Mouse (Mus musculus) olfactory bulb, adult 2 months (tissue): Measurements from ENCODE around the gene Copa. TPM values are rescaled to one million over a fixed set of nuclear protein-coding genes. Genes with fewer than 3 reads are reported as not detected.

Source experiments
- H3K27ac ChIP-seq: fragments of 200-500 bp; 2 replicates; pipeline ENCODE4 v1.5.1; 2012; ENCODE audit warnings: low read depth, low read length; ENCODE audit not compliant: insufficient read depth
- H3K4me1 ChIP-seq: fragments of 200-500 bp; 2 replicates; pipeline ENCODE4 v1.6.1; 2012; ENCODE audit warnings: low read length; ENCODE audit not compliant: control insufficient read depth, insufficient read depth
- H3K4me3 ChIP-seq: fragments of 200-500 bp; 2 replicates; pipeline ENCODE4 v1.5.1; 2012; ENCODE audit warnings: mild to moderate bottlenecking, low read depth, low read length, moderate library complexity; ENCODE audit not compliant: insufficient read depth
- CTCF ChIP-seq: fragments of 200-500 bp; IDR thresholded peaks from 2 replicates; pipeline ENCODE4 v1.5.1; 2012; ENCODE audit warnings: low read depth, mild to moderate bottlenecking, low read length, moderate library complexity; ENCODE audit not compliant: insufficient read depth
- POLR2A ChIP-seq: fragments of 200-500 bp; IDR thresholded peaks from 2 replicates; pipeline ENCODE4 v1.6.1; 2012; ENCODE audit warnings: mild to moderate bottlenecking, low read depth, low read length, moderate library complexity; ENCODE audit not compliant: insufficient read depth
- WGBS: fragments of 180-500 bp; shearing (Covaris S2); methylation state at CpG from one replicate; pipeline ENCODE4 v1.1.7; 2018; 5-methylcytosine and 5-hydroxymethylcytosine counted together
- polyA plus RNA-seq: library from polyadenylated mRNA; stranded (reverse); fragments of >200 nt; gene quantifications from 2 replicates; pipeline ENCODE4 v1.2.4, GENCODE M21; 2012; ENCODE audit warnings: low replicate concordance; ENCODE audit not compliant: missing spikeins, insufficient read depth, insufficient read length

Copa gene
- polyA plus RNA-seq, 1 experiment, result 120 TPM

DNA sequence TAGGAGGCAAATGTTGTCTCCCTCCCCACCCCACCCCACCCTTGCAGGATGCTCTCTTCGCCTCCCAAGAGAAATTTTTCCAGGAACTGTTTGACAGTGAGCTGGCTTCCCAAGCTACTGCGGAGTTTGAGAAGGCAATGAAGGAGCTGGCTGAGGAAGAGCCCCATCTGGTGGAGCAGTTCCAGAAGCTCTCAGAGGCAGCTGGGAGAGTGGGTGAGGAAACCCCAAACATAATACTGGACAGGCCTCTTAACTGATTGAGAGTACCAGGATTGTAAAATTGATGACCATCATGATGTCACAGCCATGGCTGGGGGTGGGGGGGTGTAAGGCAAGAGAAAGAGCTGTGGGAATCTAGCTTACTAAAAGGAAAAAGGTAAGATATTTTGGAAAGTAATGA is 46.8 kb downstream of the Copa start:
- 26% methylated on average over 2 of the region's 2 CpGs for WGBS
- Histone ChIP-seq H3K4me1 (peaks cover 7% of the 10 kb centered on the region), H3K27ac (no peak overlapping the region), H3K4me3 (no peak overlapping the region)
- TF ChIP-seq POLR2A, result no peak
- no peak for TF ChIP-seq CTCF

DNA sequence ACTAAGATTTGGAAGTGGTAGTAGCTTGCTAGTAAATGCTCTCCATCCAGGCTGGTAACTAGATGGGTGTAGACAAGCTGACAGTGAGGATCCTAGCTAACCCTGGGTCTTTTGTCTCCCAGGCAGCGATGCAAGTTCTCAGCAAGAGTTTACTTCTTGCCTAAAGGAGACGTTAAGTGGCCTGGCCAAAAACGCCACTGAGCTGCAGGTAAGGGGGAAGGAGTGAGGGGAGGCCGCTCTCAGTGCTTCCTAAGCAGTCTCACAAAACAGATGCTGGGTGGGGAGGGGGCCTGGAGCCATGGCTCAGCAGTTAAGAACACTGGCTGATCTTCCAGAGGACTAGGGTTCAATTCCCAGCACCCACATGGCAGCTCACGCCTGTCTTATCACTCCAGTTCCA is 47.5 kb downstream of the Copa start:
- 93% methylated on average over 5 of the region's 5 CpGs for WGBS
- H3K4me1 ChIP-seq, result peaks cover 7% of the 10 kb centered on the region
- TF ChIP-seq CTCF (no peak), POLR2A (no peak)
- no peak overlapping the region for H3K27ac ChIP-seq
- H3K4me3 ChIP-seq, result no peak overlapping the region

DNA sequence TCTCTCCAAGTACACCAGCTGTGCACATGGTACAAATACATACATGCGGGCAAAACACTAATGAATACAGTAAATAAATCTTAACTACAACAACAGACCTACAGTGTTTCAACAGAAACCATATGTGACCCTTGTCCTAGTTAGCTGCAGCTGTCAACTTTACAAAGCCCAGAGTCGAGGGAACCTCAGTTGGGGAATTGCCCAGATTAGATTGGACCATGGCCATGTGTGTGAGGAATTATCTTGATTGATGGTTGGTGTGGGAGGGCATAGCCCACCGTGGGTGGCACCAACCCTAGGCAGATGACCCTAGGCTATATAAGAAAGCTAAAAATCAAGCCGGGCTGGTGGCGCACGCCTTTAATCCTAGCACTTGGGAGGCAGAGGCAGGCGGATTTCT is 50.0 kb downstream of the Copa start:
- 74% methylated on average over 7 of the region's 7 CpGs for WGBS
- Histone ChIP-seq H3K4me1 (peaks cover 7% of the 10 kb centered on the region), H3K4me3 (no peak overlapping the region), H3K27ac (no peak overlapping the region)
- TF ChIP-seq POLR2A (no peak), CTCF (no peak)

DNA sequence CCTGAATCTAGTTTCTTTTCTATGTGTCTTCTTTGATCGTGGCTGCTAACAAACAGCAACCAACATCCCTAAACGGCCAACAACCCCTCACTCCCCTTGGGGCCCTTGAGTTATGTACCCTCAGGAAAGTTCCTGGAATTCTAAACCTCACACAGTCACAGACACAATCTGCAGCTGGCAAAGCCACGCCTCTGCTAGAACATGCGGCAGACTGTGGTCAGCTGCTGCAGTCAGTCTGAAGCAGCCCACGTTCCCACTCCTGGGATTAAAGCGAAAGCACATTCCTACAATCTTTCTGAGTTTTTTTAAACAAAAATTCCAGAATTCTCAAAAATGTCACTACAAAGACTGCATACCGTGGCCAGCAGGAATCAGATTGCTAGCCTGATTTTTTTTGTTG is 51.2 kb downstream of the Copa start:
- peaks cover 1% of the 10 kb centered on the region; the same call in 1 of the 2 replicates for H3K4me1 ChIP-seq
- 86% methylated on average over 7 of the region's 7 CpGs for WGBS
- H3K4me3 ChIP-seq, result no peak overlapping the region
- TF ChIP-seq CTCF (no peak), POLR2A (no peak)
- H3K27ac ChIP-seq, result no peak overlapping the region

DNA sequence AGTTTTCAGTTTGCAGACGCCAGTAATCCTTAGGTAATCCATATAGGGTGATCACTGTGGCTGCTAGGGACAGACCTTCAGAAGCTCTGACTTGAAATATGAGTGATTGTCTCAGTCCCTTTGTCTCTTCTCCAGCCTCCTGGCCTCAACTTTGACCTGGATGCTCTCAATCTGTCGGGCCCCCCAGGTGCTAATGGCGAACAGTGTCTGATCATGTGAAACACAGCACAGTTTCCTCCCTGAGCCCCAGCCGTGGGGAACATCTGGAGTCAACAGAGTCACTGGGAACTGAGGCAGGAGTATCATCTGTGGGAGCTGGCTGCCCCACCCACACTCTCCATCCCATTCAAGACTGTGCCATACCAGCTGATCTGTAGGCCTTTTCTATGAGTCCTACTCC is 51.7 kb downstream of the Copa start:
- H3K4me3 ChIP-seq, result no peak overlapping the region
- H3K27ac ChIP-seq, result no peak overlapping the region
- WGBS, result 88% methylated on average over 4 of the region's 4 CpGs
- H3K4me1 ChIP-seq, result no peaks in the 10 kb centered on the region
- TF ChIP-seq POLR2A, result no peak
- TF ChIP-seq CTCF, result no peak

DNA sequence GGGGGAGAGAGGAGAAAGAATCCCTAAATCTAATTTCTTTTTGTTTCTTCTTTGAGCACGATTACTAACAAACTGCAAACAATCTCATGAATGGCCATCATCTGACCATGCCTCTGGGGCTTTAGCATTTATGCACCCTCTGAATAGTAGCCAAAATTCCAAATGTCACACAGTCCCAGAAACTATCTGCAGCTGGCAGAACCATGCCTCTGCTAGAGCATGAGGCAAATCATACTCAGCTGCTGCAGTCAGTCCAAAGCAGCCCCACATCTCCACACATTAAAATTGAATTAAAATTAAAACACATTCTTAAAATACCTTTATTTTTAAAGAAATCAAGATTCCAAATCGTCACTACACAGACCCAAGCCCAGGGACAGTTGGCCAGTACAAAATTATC is 57.8 kb downstream of the Copa start:
- Histone ChIP-seq H3K4me1 (no peaks in the 10 kb centered on the region), H3K27ac (no peak overlapping the region), H3K4me3 (no peak overlapping the region)
- TF ChIP-seq CTCF, result no peak
- TF ChIP-seq POLR2A, result no peak
- WGBS, result 64% methylated on average over 2 of the region's 2 CpGs

DNA sequence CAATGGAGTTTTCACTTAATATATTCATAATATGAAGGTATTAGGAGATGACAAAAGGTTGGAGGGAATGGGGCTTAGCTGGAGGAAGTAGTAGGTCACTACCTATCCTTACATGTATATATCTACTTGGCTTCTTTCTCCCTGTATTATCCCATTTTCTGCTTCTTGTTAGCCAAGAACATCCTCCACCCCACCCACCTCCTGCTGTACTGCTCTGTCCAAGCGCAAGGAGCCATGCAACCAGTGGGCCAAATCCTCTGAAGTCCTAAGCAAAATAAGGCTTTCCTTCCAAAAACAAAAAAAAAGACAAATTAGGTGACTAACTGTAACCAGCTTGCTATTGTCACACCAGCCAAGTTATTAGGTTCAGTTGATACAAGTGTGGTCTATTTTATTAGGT is 58.5 kb downstream of the Copa start:
- Histone ChIP-seq H3K4me3 (no peak overlapping the region), H3K4me1 (peaks cover 3% of the 10 kb centered on the region; the same call in 1 of the 2 replicates), H3K27ac (no peak overlapping the region)
- TF ChIP-seq POLR2A, result no peak
- 84% methylated on average over 1 of the region's 1 CpGs for WGBS

DNA sequence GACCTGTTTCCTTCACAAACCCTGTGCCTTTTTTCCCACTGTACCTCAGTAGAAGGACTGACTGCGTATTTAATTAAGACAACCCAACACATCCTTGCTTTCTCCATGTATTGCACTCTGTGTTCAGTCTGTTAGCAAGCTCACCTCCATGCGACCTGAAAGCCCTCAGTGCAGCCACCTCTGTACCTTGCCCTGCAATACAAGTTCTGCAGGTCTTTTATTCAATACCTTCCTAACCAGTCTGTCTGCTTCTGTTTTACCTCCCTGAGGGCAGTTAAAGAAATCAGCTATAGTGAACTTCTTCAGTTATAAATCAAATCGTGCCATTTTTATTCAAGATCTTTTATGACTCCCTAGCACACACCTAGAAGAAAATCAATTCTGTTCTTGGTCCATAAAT is 59.2 kb downstream of the Copa start:
- no peak overlapping the region for H3K27ac ChIP-seq
- H3K4me3 ChIP-seq, result no peak overlapping the region
- peaks cover 3% of the 10 kb centered on the region; the same call in 1 of the 2 replicates for H3K4me1 ChIP-seq
- no peak for TF ChIP-seq CTCF
- 86% methylated on average over 3 of the region's 3 CpGs for WGBS

DNA sequence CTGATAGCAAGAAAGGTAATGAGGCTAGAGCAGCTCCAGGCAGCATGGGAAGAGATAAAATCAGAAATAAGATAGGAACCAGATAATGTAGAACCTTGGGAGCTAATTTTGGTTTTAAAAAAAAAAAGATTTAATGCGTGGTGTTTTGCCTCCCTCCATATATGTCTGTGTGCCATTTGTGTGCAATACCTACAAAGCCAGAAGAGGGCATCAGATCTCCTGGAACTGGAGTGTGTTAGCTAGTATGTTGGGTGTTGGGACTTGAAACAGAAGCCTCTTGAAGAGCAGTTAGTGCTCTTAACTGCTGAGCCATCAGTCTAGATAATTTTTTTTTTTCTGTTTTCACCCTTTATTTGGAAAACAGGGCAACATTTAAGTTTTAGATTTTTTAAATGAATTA is 61.2 kb downstream of the Copa start:
- 5% methylated on average over 1 of the region's 1 CpGs for WGBS
- Histone ChIP-seq H3K4me1 (peaks cover 3% of the 10 kb centered on the region; the same call in 1 of the 2 replicates), H3K27ac (no peak overlapping the region), H3K4me3 (no peak overlapping the region)
- TF ChIP-seq POLR2A (no peak), CTCF (no peak)

DNA sequence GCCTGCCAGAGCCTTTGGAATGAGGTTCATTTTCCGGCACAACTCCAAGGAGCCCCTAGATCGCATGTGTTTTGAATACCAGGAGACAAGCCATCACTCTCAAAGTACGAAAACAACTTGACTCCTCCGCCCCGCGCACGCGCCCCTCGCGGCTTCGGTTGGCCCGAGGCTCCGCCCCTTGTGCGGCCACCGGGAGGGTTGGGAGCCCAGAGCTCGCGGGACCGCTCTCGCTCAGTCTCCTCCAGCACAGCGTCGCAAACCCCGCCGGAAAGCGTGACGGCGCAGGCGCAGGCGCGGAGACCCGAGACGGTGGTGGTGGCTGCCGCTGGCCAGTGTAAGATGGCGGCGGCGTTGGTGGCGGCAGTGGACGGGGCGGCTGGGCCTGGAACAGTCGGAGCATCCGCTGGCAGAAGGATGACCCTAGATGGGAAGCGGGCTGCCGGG is 65.5 kb downstream of the Copa start, which contains the start of gene Dcaf8:
Dcaf8 (plus strand) TSS at position 250 of the 444 bp plus-strand sequence.
- H3K27ac ChIP-seq, result peak within 1 kb of the TSS; percentile 90
- H3K4me1 ChIP-seq, result peaks cover 3% of the 10 kb centered on the region; the same call in 1 of the 2 replicates
- peak; percentile 77; the same call in 1 of the 2 replicates for TF ChIP-seq POLR2A
- TF ChIP-seq CTCF, result no peak
- H3K4me3 ChIP-seq, result peak within 1 kb of the TSS; percentile 94
- under 1% methylated on average over 42 of the region's 42 CpGs for WGBS
